Mouse (Mus musculus) bone marrow, adult 2 months (tissue): ENCODE results near the gene Sqstm1.

Source experiments
- CTCF ChIP-seq: fragments of 200-500 bp; IDR thresholded peaks from 2 replicates; pipeline ENCODE4 v1.5.1; 2011; ENCODE audit warnings: low read length, control low read depth; ENCODE audit not compliant: control insufficient read depth, insufficient read depth
- POLR2A ChIP-seq: fragments of 200-500 bp; IDR thresholded peaks from 2 replicates; pipeline ENCODE4 v1.6.1; 2011; ENCODE audit warnings: low read depth, mild to moderate bottlenecking, control low read depth, low read length, borderline replicate concordance; ENCODE audit not compliant: control insufficient read depth

DNA sequence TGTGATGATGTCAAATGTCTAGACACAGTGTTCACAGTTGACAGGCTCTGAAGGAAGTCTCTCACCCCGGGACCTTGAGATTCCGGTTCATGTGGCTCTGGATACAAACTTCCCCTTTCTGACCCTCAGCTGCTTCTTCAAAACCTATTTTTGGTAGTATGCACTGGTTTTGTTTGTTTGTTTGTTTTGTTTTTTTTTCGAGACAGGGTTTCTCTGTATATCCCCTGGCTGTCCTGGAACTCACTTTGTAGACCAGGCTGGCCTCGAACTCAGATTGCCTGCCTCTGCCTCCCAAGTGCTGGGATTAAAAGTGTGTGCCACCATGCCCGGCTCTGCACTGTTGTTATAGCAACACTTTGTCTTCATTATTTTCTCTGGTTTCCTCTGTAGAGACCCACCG lies 33.3 kb upstream of the Sqstm1 start:
- TF ChIP-seq CTCF = no peak
- TF ChIP-seq POLR2A = no peak
